Mouse (Mus musculus): ENCODE results near the gene Tmprss7. TPM values are rescaled to one million over a fixed set of nuclear protein-coding genes. Genes with fewer than 3 reads are reported as not detected.
A peak's percentile ranks its signal among the peaks of the same experiment; 100 is the strongest.

Gene Tmprss7
- polyA plus RNA-seq, 1 experiment from 2014 or later = 0.23 TPM

- DNase-seq = no peak
- no peaks in the 10 kb centered on the region for H3K36me3 ChIP-seq
- H3K9ac ChIP-seq = peak overlapping the region; percentile 50; the same call in 1 of the 2 replicates
- H3K27ac ChIP-seq = peak overlapping the region; percentile 13; the same call in 1 of the 2 replicates
- 16% methylated on average over 17 of the region's 17 CpGs for WGBS (ENCODE audit: insufficient replicate concordance)
- H3K27me3 ChIP-seq = no peaks in the 10 kb centered on the region
- ATAC-seq (ENCODE audit: low read depth) = no peak
- H3K4me3 ChIP-seq (replicated peaks) = peak overlapping the region; percentile 42
- peak overlapping the region; percentile 65 for H3K4me2 ChIP-seq
- peaks cover 31% of the 10 kb centered on the region for H3K4me1 ChIP-seq (replicated peaks)
- H3K9me3 ChIP-seq (replicated peaks) = no peaks in the 10 kb centered on the region
Measured at GRCm38 (mm10) chr16:45653009-45653933, 40.2 kb downstream of the Tmprss7 start.

DNA sequence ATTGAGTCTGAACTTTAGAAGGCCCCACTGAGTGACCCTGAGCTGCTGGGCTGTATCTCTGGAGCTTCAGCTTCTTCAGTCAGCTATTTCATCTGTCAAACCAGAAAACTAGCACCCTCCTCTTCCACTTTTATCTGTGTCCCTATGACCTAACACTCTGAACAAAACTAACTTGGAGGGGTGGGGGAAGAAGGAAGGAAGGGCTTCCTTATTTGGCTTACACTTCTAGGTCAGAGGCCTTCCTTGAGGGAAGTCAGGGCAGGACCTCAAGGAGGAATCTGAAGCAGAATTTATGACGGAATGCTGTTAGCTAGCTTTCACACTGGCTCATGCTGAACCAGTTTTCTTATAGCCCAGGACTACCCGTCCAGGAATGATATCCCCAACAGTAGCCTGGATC, 42.0 kb downstream of the Tmprss7 start:
- H3K9me3 ChIP-seq (replicated peaks) = no peaks in the 10 kb centered on the region
- H3K9ac ChIP-seq = no peak overlapping the region
- no peak overlapping the region for H3K27ac ChIP-seq
- no peak overlapping the region for H3K4me3 ChIP-seq (replicated peaks)
- DNase-seq (no peak), ATAC-seq (ENCODE audit: low read depth) (0 out of 2 replicates have a peak, but pooled peaks have one; percentile 23)
- 34% methylated on average over 2 of the region's 2 CpGs for WGBS (ENCODE audit: insufficient replicate concordance)
- no peak overlapping the region for H3K4me2 ChIP-seq
- no peaks in the 10 kb centered on the region for H3K27me3 ChIP-seq
- no peaks in the 10 kb centered on the region for H3K36me3 ChIP-seq
- peaks cover 21% of the 10 kb centered on the region for H3K4me1 ChIP-seq (replicated peaks)

DNA sequence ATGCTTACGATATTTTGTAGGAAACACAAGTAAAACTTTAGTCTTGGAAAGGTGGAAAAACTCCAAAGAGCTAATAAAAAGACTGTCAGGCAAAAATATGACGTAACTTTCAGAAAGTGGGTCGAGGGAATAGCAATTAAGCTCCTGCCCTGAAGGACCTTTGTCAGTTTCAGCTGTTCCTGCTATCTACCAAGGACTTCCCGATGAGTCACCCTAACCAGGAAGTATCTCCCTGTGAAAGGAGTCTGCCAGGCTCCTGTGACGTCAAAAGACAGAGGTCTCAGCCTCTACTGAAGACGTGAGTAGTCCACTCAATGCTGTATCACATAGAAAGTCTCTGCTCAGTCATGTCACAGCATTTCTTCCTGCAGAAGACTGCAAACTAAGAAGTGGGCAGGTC, 49.1 kb downstream of the Tmprss7 start:
- no peak for DNase-seq
- WGBS (ENCODE audit: insufficient replicate concordance) = 27% methylated on average over 6 of the region's 6 CpGs
- H3K27ac ChIP-seq = no peak overlapping the region

GRCm38 (mm10) chr16:45643944-45644343, 49.5 kb downstream of the Tmprss7 start:
- H3K4me2 ChIP-seq = no peak overlapping the region
- no peak for ATAC-seq (ENCODE audit: low read depth)

More for the DNA sequence above, 49.1 kb downstream of the Tmprss7 start:
- H3K4me3 ChIP-seq (replicated peaks) = no peak overlapping the region
- peak; percentile 65; the same call in 1 of the 2 replicates for ATAC-seq (ENCODE audit: low read depth)
- no peak overlapping the region for H3K4me2 ChIP-seq
- 0 out of 2 replicates have a peak, but pooled peaks cover 6% of the 10 kb centered on the region for H3K4me1 ChIP-seq (replicated peaks)
- H3K36me3 ChIP-seq = no peaks in the 10 kb centered on the region
- no peaks in the 10 kb centered on the region for H3K9me3 ChIP-seq (replicated peaks)
- H3K27me3 ChIP-seq = no peaks in the 10 kb centered on the region
- H3K9ac ChIP-seq = no peak overlapping the region

DNA sequence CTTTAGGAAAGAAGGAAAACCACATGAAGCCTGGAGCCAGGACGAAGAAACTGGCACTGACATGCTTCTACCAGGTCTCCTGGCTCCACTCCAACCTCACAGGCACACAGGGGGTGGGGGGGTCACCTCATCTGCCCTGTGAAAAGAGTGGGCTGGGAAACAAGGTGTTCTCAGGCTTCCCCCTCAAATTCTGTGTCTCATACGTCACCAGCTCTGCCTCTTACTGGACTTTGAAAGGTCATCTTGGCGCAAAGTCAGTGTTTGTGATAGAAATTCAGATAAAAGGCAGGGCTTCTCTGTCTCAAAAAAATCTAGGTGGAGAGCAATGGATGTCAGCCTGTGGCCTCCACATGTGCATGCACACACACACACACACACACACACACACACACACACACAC, 52.2 kb downstream of the Tmprss7 start:
- Histone ChIP-seq H3K4me1 (replicated peaks) (0 out of 2 replicates have a peak, but pooled peaks cover 6% of the 10 kb centered on the region), H3K27ac (no peak overlapping the region), H3K27me3 (no peaks in the 10 kb centered on the region), H3K4me3 (replicated peaks) (no peak overlapping the region), H3K9me3 (replicated peaks) (no peaks in the 10 kb centered on the region), H3K9ac (no peak overlapping the region), H3K36me3 (no peaks in the 10 kb centered on the region), H3K4me2 (no peak overlapping the region)
- WGBS (ENCODE audit: insufficient replicate concordance) = 45% methylated on average over 3 of the region's 3 CpGs
- ATAC-seq (ENCODE audit: low read depth) (no peak), DNase-seq (no peak)

More at GRCm38 (mm10) chr16:45643944-45644343, 49.5 kb downstream of the Tmprss7 start:
- 62% methylated on average over 3 of the region's 3 CpGs for WGBS (ENCODE audit: insufficient replicate concordance)
- Histone ChIP-seq H3K9me3 (replicated peaks) (no peaks in the 10 kb centered on the region), H3K36me3 (no peaks in the 10 kb centered on the region), H3K4me1 (replicated peaks) (0 out of 2 replicates have a peak, but pooled peaks cover 6% of the 10 kb centered on the region), H3K27ac (no peak overlapping the region), H3K4me3 (replicated peaks) (no peak overlapping the region), H3K27me3 (no peaks in the 10 kb centered on the region), H3K9ac (no peak overlapping the region)
- DNase-seq = no peak

DNA sequence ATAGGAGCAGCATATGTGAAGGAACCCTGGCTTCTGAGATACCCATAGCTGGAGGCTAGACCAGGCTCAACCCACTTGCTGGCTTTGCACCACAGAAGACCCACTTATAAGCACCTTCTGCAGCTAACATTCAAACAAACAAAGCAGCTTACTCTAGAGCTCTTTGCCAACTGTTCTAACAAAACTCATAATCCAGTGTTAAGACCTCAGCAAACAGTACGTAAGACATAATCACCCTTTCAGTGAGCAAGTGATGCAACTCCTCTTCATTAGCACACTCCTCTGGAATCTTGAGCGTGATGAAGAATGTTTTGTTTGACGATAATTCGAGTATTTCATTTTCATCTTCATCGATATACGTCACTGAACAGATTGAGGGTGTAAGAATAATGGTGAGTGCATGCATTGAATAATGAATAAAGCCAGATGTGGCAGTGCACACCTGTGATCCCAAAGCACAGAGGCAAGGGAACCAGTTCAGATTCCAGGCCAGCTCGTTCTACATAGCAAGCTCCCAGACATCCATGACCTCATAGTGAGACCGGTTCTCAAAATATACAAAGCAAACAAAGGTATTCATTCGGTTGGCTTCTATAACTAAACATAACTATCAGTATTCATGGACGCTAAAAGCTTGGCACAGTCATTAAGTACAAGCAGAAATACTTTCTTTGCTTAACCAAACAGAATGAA, 53.2 kb downstream of the Tmprss7 start:
- no peak for ATAC-seq (ENCODE audit: low read depth)
- no peaks in the 10 kb centered on the region for H3K36me3 ChIP-seq
- H3K9ac ChIP-seq = no peak overlapping the region
- H3K27ac ChIP-seq = no peak overlapping the region
- H3K27me3 ChIP-seq = no peaks in the 10 kb centered on the region
- DNase-seq = no peak
- H3K4me3 ChIP-seq (replicated peaks) = no peak overlapping the region
- no peaks in the 10 kb centered on the region for H3K9me3 ChIP-seq (replicated peaks)
- H3K4me1 ChIP-seq (replicated peaks) = 0 out of 2 replicates have a peak, but pooled peaks cover 6% of the 10 kb centered on the region
- H3K4me2 ChIP-seq = no peak overlapping the region
- 75% methylated on average over 10 of the region's 10 CpGs for WGBS (ENCODE audit: insufficient replicate concordance)

DNA sequence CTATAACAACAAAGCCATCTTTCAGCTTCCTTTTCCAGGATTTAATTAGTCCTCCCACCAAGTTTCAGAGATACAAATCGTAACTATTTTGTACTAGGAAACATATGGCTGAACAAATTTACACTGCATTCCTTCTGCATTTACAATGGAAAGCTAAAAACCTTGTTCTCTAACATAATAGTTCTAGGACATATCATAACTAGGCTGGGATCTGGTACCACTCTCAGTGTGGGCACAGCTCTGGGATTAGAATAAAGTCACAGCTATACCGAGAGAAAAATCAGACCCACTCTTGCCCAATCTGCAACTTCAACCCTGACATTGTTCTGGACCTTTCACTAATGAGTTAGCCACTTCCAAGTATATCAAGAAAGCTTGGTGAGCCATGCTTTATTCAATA, 57.6 kb downstream of the Tmprss7 start:
- Histone ChIP-seq H3K9me3 (replicated peaks) (no peaks in the 10 kb centered on the region), H3K4me2 (no peak overlapping the region), H3K36me3 (no peaks in the 10 kb centered on the region), H3K27me3 (no peaks in the 10 kb centered on the region), H3K27ac (no peak overlapping the region), H3K9ac (no peak overlapping the region), H3K4me1 (replicated peaks) (no peaks in the 10 kb centered on the region), H3K4me3 (replicated peaks) (no peak overlapping the region)
- 69% methylated on average over 2 of the region's 2 CpGs for WGBS (ENCODE audit: insufficient replicate concordance)
- DNase-seq = no peak
- no peak for ATAC-seq (ENCODE audit: low read depth)

DNA sequence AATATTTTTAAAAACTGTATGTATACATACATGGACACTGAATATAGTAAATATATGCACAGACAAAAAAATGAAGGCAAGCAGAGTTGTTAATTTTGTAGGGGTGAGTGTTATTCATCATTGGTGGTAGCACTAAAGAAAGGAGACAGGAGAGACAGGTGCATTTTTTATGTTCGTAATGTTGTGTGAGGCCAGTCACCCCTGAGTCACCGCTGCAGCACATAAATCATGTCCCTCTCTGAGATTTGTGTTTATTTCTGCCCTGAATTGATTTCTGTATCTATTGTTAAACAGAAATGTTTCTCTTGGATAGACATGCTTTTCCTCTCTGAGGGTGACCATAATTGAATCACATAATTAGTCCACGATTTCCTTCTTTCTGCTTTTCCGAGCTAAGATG, 61.0 kb downstream of the Tmprss7 start:
- DNase-seq (no peak), ATAC-seq (ENCODE audit: low read depth) (no peak)
- WGBS (ENCODE audit: insufficient replicate concordance) = 72% methylated on average over 4 of the region's 4 CpGs
- H3K27me3 ChIP-seq = no peaks in the 10 kb centered on the region
- no peak overlapping the region for H3K4me2 ChIP-seq
- H3K9ac ChIP-seq = no peak overlapping the region
- no peak overlapping the region for H3K27ac ChIP-seq
- H3K36me3 ChIP-seq = no peaks in the 10 kb centered on the region
- no peaks in the 10 kb centered on the region for H3K9me3 ChIP-seq (replicated peaks)
- H3K4me1 ChIP-seq (replicated peaks) = no peaks in the 10 kb centered on the region
- no peak overlapping the region for H3K4me3 ChIP-seq (replicated peaks)

DNA sequence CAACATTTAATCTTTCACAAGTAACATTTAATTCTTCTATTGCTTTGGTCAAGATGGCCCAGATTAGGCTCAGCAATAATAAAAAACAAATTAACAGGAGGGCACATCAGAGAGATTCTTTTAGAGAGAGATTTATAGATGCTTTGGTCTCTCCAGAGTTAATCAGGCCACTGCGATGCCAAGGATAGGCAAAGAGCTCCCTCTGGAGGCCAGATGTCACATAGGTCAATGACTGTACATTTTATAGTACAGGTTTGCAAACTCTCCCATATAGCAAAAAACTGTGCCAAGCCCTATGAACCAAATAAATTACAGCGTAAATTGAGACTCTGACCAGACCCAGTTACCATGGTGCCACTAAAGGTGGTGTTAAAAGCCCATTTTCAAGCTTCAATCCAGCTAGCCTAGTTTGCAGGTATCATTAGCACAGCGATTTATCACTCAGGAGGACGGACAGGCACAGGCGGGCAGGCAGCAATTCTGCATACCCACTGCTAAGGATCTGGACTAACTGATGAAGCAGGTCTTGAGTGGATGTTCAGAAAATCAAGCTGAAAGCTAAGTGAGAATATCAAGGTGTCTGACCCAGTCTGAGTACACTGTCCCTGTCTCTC, 63.0 kb downstream of the Tmprss7 start:
- DNase-seq (peak; percentile 20), ATAC-seq (ENCODE audit: low read depth) (no peak)
- 49% methylated on average over 5 of the region's 5 CpGs for WGBS (ENCODE audit: insufficient replicate concordance)
- H3K9ac ChIP-seq = no peak overlapping the region
- H3K4me2 ChIP-seq = no peak overlapping the region
- H3K27me3 ChIP-seq = no peaks in the 10 kb centered on the region
- no peak overlapping the region for H3K4me3 ChIP-seq (replicated peaks)
- no peaks in the 10 kb centered on the region for H3K4me1 ChIP-seq (replicated peaks)
- H3K27ac ChIP-seq = no peak overlapping the region
- no peaks in the 10 kb centered on the region for H3K36me3 ChIP-seq
- H3K9me3 ChIP-seq (replicated peaks) = no peaks in the 10 kb centered on the region

DNA sequence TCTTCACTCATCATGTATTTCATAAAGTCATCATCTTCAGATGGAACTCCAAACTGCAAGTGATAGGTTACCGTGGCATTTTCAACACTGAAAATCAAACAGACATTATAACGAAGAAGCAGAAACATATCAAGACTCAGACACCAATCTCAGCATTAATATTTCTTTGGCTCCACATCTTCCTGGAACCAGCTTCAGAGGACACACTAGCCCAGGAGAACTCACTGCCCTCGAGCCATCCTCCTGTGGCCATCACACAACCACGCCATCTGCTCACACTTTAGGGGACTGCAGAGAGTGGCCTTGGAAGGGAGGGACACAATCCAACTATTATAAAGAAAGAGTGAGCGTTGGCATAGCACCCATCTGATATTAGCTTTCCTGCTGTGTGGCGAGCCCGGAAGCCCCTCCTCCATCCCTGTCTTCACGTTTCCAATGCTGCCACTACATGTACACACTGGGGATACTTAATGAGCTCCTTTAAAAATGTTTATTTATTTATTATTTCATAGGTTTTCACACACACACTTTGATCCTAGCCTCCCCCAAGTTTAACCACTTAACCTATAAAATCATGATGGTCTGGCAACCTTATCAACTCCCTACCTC, 63.9 kb downstream of the Tmprss7 start:
- H3K36me3 ChIP-seq = no peaks in the 10 kb centered on the region
- no peak for DNase-seq
- 65% methylated on average over 8 of the region's 8 CpGs for WGBS (ENCODE audit: insufficient replicate concordance)
- no peak overlapping the region for H3K27ac ChIP-seq
- H3K4me2 ChIP-seq = no peak overlapping the region
- H3K4me1 ChIP-seq (replicated peaks) = 0 out of 2 replicates have a peak, but pooled peaks cover 5% of the 10 kb centered on the region
- no peak overlapping the region for H3K9ac ChIP-seq
- H3K27me3 ChIP-seq = no peaks in the 10 kb centered on the region
- ATAC-seq (ENCODE audit: low read depth) = no peak
- no peaks in the 10 kb centered on the region for H3K9me3 ChIP-seq (replicated peaks)
- no peak overlapping the region for H3K4me3 ChIP-seq (replicated peaks)

DNA sequence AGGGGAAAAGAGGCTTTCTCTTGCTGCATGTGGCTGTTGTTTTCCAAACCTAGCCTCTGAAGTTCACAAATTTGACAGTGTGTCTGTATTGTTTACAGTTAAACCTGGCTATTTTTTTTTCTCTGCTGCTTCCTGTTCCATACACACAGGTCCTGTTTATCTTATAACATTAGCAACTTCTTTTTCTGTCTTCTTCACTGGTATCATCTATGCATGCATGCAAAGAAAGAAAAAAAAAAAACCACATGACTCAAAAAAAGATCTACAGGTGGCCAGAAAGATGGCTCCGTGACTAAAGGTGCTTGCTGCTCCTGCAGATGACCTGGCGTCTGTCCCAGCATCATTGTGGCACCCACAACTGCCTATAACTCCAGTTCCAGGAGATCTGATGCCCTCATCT, 68.1 kb downstream of the Tmprss7 start:
- no peak for ATAC-seq (ENCODE audit: low read depth)
- 35% methylated on average over 2 of the region's 2 CpGs for WGBS (ENCODE audit: insufficient replicate concordance)

More for the DNA sequence above, 68.1 kb downstream of the Tmprss7 start:
- H3K27me3 ChIP-seq = no peaks in the 10 kb centered on the region
- peaks cover 32% of the 10 kb centered on the region for H3K4me1 ChIP-seq (replicated peaks)
- no peak for DNase-seq
- no peaks in the 10 kb centered on the region for H3K36me3 ChIP-seq
- H3K9ac ChIP-seq = no peak overlapping the region
- no peak overlapping the region for H3K4me3 ChIP-seq (replicated peaks)
- no peak overlapping the region for H3K4me2 ChIP-seq
- H3K27ac ChIP-seq = no peak overlapping the region
- H3K9me3 ChIP-seq (replicated peaks) = no peaks in the 10 kb centered on the region

Measured in liver, embryonic 13.5 days (tissue).